Mouse (Mus musculus) hindbrain, postnatal 0 days (tissue): ENCODE measurements around the gene Mylpf. TPM values are rescaled to one million over a fixed set of nuclear protein-coding genes. Genes with fewer than 3 reads are reported as not detected.

Experiments used
- ATAC-seq: fragments of 200-750 bp; cut with Nextera tagmentation; 2 replicates; pipeline ENCODE4 v1.8.0; 2017; ENCODE audit warnings: mild to moderate bottlenecking, moderate TSS enrichment, moderate library complexity
- DNase-seq: peaks from one replicate; pipeline ENCODE4 v3.0.0-alpha.2; 2015; ENCODE audit warnings: low spot score
- H3K27ac ChIP-seq: fragments of 300-500 bp; sonication (generic); 2 replicates; pipeline ENCODE4 v1.5.1; 2014; ENCODE audit warnings: mild to moderate bottlenecking
- H3K27me3 ChIP-seq: fragments of 300-500 bp; sonication (generic); 2 replicates; pipeline ENCODE4 v1.6.1; 2014; ENCODE audit warnings: low read length, mixed read lengths; ENCODE audit not compliant: insufficient read depth
- H3K36me3 ChIP-seq: fragments of 300-500 bp; sonication (generic); 2 replicates; pipeline ENCODE4 v1.6.1; 2014; ENCODE audit warnings: low read length, mixed read lengths; ENCODE audit not compliant: insufficient read depth
- H3K4me1 ChIP-seq: fragments of 300-500 bp; sonication (generic); 2 replicates; pipeline ENCODE4 v1.6.1; 2014; ENCODE audit warnings: antibody characterized with exemption, low read length, mixed read lengths; ENCODE audit not compliant: insufficient read depth
- H3K4me2 ChIP-seq: fragments of 300-500 bp; sonication (generic); 2 replicates; pipeline ENCODE4 v1.6.1; 2014; ENCODE audit warnings: low read depth, mild to moderate bottlenecking, low read length, moderate library complexity, mixed read lengths
- H3K4me3 ChIP-seq: fragments of 300-500 bp; sonication (generic); 2 replicates; pipeline ENCODE4 v1.5.1; 2014; ENCODE audit warnings: low read length
- H3K9ac ChIP-seq: fragments of 300-500 bp; sonication (generic); replicated peaks from 2 replicates; pipeline ENCODE4 v1.6.1; 2014; ENCODE audit warnings: mild to moderate bottlenecking, low read length, moderate library complexity, mixed read lengths
- H3K9me3 ChIP-seq: fragments of 300-500 bp; sonication (generic); 2 replicates; pipeline ENCODE4 v1.6.1; 2016; ENCODE audit warnings: low read length, mixed read lengths
- CTCF ChIP-seq: IDR thresholded peaks from 2 replicates; pipeline ENCODE4 v1.5.1; 2016; ENCODE audit warnings: antibody characterized with exemption, control low read depth, low read depth
- WGBS: fragments of 180-500 bp; shearing (Covaris S2); extraction: QIAGEN DNeasy Blood & Tissue Kit; methylation state at CpG from one replicate; pipeline ENCODE4 v1.1.7; 2014; 5-methylcytosine and 5-hydroxymethylcytosine counted together
- polyA plus RNA-seq: library from polyadenylated mRNA; unstranded; fragments of >200 nt; fragmentation: Nextera tagmentation; extraction: Ambion mirVana; gene quantifications from 2 replicates; pipeline ENCODE4 v1.2.1, GENCODE M21; 2015
- total RNA-seq: library from RNA; depleted of rRNA; stranded (reverse); fragments of >200 nt; gene quantifications from 2 replicates; pipeline ENCODE4 v1.2.3, GENCODE M21; 2014; rRNA removed

The Mylpf gene
- total RNA-seq: 15.5 TPM in 1 of 2 replicates, not detected in the other
- polyA plus RNA-seq: 3.0 and 3.1 TPM in 2 replicates

DNA sequence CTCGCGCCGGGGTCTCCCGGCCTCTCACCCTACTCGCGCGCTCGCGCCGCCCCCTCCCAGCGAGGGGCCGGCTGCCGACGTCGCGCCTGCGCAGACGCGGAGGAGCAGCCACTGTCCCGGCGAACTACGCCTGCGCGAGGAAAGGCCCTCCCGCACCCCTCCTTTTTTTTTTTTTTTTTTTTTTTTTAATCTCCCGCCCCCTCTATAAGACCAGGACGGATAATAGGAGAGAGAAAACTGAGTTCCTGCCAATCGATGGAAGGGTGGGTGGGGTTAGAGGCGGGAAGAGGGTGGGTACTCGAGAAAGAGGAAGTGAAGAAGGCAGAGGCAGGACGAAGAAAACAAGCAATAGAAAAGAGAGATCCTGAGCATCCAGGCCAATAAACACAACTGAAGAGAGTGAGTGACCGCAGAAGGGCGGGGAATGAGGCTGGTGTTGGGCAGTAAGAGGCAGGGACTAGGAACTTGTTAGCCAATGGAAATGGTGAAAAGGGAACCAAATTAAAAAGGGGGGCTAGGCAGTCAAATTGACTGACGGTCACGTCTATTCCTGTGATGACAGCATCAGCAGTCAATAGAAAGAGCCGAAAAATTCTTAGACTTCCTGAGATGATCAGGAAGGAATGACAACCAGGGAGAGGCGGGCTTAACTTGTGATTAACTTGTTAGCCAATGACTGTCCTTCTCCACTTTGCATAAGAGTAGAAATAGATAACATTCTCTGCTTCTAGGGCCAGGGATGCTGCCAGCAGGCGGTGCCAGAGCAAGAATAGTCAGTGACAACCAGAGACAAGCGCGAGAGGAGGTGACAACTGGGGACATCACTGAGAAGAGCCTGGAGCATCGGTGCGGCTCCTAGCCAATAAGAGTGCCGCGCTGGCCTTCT, at the start of gene Mylpf:
TSS of gene Mylpf (plus strand) at position 338 of the 886 bp plus-strand sequence.
- Histone ChIP-seq H3K36me3 (no peaks in the 10 kb centered on the region), H3K9ac (peak within 1 kb of the TSS; percentile 81), H3K27me3 (no peaks in the 10 kb centered on the region), H3K4me3 (peak within 1 kb of the TSS; percentile 76), H3K27ac (peak within 1 kb of the TSS; percentile 84), H3K4me1 (peaks cover 7% of the 10 kb centered on the region), H3K4me2 (peak within 1 kb of the TSS; percentile 98), H3K9me3 (no peaks in the 10 kb centered on the region)
- DNase-seq: peak; percentile 97
- TF ChIP-seq CTCF: peak; percentile 77
- peak; percentile 97 for ATAC-seq
- WGBS: under 1% methylated on average over 31 of the region's 44 CpGs

DNA sequence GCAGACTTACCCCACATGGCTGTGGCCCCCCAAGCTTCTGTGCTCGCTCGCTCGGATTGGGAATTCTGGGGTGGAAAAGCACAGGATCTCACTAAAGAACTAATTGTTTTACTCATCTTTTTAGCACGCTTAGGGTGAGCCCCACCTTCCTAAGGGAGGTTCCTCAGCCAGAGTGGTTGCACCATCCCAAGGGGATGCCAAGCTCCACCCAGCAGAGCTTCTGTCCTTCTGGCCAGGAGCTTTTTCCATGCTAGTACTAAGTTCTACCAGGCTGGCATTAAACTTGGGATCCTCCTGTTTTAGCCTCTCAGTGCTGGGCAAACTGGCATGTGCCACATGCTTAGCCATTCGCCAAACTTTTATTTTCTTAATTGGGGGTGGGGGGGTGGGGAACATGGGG, 46.1 kb upstream of the Mylpf start:
- Histone ChIP-seq H3K4me1 (no peaks in the 10 kb centered on the region), H3K27me3 (no peaks in the 10 kb centered on the region), H3K9me3 (no peaks in the 10 kb centered on the region), H3K9ac (no peak overlapping the region), H3K4me3 (no peak overlapping the region), H3K36me3 (no peaks in the 10 kb centered on the region), H3K4me2 (no peak overlapping the region), H3K27ac (no peak overlapping the region)
- DNase-seq (no peak), ATAC-seq (no peak)
- 95% methylated on average over 5 of the region's 5 CpGs for WGBS
- no peak for TF ChIP-seq CTCF

DNA sequence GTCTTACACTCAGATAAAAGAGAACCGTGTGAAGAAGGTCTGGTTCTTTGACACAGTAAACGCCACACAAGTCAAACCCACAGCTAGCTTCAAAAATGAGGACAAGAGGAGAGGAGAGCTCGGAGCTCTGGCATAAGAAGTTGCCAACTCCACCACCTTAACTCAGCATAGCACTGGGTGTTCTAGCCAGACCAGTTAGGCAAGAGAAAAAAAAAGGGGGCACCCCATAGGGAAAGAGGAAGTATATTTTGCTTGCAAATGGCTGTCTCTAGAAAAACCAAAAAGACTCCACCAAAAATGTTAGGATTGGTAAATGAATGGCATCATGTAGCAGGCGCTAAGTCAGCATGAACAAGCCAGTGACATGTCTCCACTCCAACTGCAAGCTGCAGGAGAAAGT, 44.7 kb upstream of the Mylpf start:
- no peak for TF ChIP-seq CTCF
- Histone ChIP-seq H3K4me1 (no peaks in the 10 kb centered on the region), H3K36me3 (no peaks in the 10 kb centered on the region), H3K9me3 (no peaks in the 10 kb centered on the region), H3K27ac (no peak overlapping the region), H3K4me3 (no peak overlapping the region), H3K9ac (no peak overlapping the region), H3K4me2 (no peak overlapping the region), H3K27me3 (no peaks in the 10 kb centered on the region)
- no peak for ATAC-seq
- no peak for DNase-seq
- WGBS: 80% methylated on average over 4 of the region's 4 CpGs

DNA sequence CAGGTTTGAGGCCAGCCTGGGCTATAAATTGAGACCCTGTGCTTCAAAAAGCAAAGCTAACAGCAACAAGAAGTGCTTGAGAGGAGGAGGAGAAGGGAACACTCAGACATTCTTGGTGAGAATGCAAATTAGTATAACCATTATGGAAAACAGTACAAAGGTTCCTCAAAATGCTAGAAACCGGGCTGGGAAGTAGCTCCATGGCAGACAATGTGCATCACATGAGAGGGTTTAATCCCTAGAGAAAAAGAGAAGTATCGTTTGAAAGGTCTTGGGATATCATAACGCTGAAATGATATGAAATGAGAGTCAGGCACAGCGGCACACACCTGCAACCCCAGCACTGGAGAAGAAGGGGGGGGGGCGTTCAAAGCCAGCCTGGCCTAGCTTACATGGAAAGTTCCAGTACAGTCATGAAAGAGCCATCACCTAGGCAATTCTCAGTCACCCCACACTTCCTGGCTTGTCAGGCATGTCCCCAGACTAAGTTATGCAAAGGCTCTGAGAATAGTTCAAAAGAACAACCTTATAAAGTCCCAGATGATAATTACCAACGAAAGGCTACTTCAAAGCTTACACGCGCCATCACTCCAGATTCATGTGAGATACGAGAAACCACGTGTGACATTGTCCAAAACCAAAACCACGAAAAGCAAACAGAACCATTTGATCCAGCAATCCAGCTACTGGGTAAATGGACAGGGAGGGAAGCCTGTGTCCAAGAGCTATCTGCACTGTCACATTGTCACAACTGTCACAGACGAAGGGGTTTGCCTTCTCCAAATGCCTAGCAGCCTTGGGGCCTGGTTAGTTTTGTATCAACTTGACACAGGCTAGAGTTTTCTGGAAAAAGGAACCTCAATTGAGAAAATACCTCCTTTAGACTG, 42.8 kb upstream of the Mylpf start:
- TF ChIP-seq CTCF: no peak
- no peak for ATAC-seq
- Histone ChIP-seq H3K27me3 (no peaks in the 10 kb centered on the region), H3K4me3 (no peak overlapping the region), H3K4me1 (no peaks in the 10 kb centered on the region), H3K9ac (no peak overlapping the region), H3K36me3 (no peaks in the 10 kb centered on the region), H3K27ac (no peak overlapping the region), H3K4me2 (no peak overlapping the region), H3K9me3 (no peaks in the 10 kb centered on the region)
- DNase-seq: no peak
- 87% methylated on average over 12 of the region's 12 CpGs for WGBS

DNA sequence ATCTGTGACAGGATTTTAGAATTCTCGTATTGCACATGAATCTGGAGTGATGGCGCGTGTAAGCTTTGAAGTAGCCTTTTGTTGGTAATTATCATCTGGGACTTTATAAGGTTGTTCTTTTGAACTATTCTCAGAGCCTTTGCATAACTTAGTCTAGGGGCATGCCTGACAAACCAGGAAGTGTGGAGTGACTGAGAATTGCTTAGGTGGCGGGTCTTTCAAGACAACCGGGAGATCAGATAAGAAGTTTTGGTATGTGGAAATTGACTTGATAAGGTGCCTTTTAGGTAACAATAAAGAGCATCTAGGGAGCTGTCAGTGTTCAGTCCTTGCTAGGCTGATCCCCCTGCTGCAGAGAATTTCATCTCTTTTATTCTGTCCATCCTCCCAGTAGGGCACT, 42.2 kb upstream of the Mylpf start:
- Histone ChIP-seq H3K36me3 (no peaks in the 10 kb centered on the region), H3K27me3 (no peaks in the 10 kb centered on the region), H3K4me3 (no peak overlapping the region), H3K9ac (no peak overlapping the region), H3K9me3 (no peaks in the 10 kb centered on the region), H3K27ac (no peak overlapping the region), H3K4me2 (no peak overlapping the region), H3K4me1 (no peaks in the 10 kb centered on the region)
- DNase-seq: no peak
- whole genome bisulfite sequencing: 90% methylated on average over 5 of the region's 5 CpGs
- TF ChIP-seq CTCF: no peak
- ATAC-seq: no peak

DNA sequence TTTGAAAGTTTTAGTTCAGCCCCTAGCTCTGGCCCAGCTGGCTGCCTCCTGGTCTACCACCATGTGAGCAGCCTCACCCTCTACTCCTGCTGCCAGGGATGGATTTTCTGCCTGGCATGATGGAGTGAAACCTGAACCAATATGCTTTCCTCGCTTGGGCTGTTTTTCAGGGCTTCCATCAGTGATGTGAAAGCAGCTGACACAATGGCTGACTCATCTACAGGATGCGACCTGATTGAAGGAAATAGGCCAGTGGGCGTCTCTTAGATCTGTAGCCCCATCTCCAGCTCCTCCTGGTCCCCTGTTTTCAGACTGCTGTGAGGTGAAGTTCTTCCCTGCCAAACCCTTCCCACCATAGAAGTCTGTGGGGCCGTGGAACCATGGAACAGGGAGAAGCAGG, 31.8 kb upstream of the Mylpf start:
- TF ChIP-seq CTCF: no peak
- H3K27me3 ChIP-seq: no peaks in the 10 kb centered on the region
- H3K4me2 ChIP-seq: no peak overlapping the region
- 77% methylated on average over 4 of the region's 4 CpGs for WGBS
- DNase-seq (no peak), ATAC-seq (no peak)
- no peaks in the 10 kb centered on the region for H3K9me3 ChIP-seq
- no peak overlapping the region for H3K4me3 ChIP-seq
- no peaks in the 10 kb centered on the region for H3K4me1 ChIP-seq
- no peaks in the 10 kb centered on the region for H3K36me3 ChIP-seq
- no peak overlapping the region for H3K27ac ChIP-seq
- H3K9ac ChIP-seq: no peak overlapping the region
